Mouse (Mus musculus): ENCODE results near the gene Slc4a8.
"Not testable (repeated sequence)": the region's sequence is repeated elsewhere in the genome, so short reads cannot be mapped to it uniquely, and the experiment has no call there.

Gene Slc4a8

DNA sequence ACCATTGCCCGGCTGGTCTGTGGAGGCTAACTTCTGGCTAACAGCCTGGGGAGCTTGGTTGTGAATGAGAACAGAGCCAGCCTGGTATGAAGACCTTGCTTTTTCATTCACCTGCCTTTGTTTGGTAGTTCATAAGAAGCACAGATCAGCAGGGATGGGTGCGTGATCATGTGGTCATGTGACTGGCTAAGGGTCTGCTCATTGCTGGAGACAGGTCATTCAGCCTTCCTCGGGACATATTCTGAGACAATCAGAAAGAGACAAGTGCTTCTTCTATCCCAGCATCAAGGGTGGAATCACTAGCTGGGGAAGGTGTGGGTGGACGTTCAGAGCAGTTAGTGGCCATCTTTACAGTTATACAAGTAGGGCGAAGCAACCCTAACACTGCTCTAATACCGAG is 22.1 kb upstream of the Slc4a8 start:
- DNase-seq (ENCODE audit: low read depth in 2 of 2, low spot score in 2 of 2): no peak

- no peak for DNase-seq (ENCODE audit: low read depth in 2 of 2, low spot score in 2 of 2)
These were observed 18.3 kb upstream of the Slc4a8 start for GRCm38 (mm10) chr15:100743238-100743637.

GRCm38 (mm10) chr15:100746478-100747120 is 14.9 kb upstream of the Slc4a8 start:
- DNase-seq (ENCODE audit: low read depth in 2 of 2, low spot score in 2 of 2): peak in 1 of 2 experiments; percentile 48

- DNase-seq (ENCODE audit: low read depth in 2 of 2, low spot score in 2 of 2): peak; percentile 48 to 56
These were observed 14.2 kb upstream of the Slc4a8 start for GRCm38 (mm10) chr15:100747121-100747963.

DNA sequence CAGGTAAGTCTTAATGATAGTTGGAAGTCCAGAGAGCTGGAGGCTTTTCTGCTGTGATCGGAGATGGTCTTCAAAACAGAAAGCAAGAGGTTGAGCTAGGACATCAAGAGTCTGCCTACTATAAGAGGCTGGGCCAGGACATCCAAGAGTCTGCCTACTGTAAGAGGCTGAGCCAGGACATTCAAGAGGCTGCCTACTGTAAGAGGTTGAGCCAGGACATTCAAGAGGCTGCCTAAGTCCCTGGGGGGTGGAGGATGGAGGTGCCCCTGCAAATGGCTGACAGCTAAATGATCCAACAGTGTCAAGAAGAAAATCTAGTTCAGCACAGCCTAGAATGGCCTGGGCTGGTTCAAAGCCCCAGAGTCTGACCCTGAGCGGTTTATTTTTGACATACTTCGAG is 13.0 kb upstream of the Slc4a8 start:
- DNase-seq (ENCODE audit: low read depth in 2 of 2, low spot score in 2 of 2): no peak

DNA sequence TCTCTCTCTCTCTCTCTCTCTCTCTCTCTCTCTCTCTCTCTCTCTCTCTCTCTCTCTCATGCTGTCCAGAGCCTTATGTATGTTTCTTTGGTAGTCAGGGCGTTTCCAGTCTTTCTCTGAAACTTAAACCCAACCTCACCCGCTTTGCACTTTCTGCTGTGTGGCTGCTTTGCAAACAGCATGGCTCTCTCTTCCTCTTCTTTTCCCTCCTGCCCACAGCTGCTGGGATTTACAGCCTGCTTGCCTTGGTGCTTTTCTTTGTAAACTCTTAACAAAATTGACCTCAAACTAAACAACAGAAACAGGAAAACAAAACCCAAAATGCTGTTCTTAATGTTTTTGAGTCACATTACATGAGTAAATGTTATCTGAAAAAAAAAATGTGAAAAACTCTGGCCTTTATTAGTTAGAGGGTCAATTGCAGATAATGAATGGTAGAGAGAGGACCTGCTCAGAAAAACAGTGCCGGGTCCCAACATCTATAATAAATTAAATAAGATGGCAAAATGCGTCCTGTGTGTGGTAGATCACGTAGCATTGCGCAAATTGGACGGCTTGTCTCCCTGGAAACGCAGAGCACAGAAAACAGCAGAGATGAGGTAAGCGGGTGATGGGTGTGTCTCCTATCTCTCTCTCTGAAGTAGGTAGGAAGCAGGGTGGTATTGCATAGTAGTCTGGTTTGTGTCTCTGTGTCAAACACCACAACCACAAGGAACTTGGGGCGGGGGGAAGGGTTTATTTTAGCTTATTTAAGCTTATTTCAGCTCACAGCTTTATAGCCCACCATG is 11.6 kb upstream of the Slc4a8 start:
- DNase-seq (ENCODE audit: low read depth in 2 of 2, low spot score in 2 of 2): peak; percentile 77 to 80

- DNase-seq (ENCODE audit: low read depth in 2 of 2, low spot score in 2 of 2): no peak
These were observed 9.1 kb upstream of the Slc4a8 start for GRCm38 (mm10) chr15:100752439-100752838.

GRCm38 (mm10) chr15:100753045-100753444 is 8.5 kb upstream of the Slc4a8 start:
- no peak for DNase-seq (ENCODE audit: low read depth in 2 of 2, low spot score in 2 of 2)

DNA sequence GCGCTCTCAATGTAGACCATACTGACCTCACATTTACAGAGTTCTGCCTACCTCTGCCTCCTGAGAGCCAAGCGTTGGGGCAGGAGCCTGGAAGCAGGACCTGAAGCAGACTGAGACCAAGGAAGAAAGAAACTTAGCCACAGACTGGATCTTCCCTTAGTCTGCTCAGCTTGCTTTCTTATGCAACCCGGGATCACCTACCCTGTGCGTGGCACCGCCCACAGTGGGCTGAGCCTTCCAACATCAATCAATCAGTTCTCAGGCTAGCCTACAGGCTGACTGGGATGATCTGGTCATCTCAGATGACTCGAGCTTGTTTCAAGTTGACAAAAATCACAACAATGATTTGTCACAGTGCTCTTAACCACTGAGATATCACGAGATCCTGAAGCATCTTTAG is 7.5 kb upstream of the Slc4a8 start:
- DNase-seq (ENCODE audit: low read depth in 2 of 2, low spot score in 2 of 2): no peak

DNA sequence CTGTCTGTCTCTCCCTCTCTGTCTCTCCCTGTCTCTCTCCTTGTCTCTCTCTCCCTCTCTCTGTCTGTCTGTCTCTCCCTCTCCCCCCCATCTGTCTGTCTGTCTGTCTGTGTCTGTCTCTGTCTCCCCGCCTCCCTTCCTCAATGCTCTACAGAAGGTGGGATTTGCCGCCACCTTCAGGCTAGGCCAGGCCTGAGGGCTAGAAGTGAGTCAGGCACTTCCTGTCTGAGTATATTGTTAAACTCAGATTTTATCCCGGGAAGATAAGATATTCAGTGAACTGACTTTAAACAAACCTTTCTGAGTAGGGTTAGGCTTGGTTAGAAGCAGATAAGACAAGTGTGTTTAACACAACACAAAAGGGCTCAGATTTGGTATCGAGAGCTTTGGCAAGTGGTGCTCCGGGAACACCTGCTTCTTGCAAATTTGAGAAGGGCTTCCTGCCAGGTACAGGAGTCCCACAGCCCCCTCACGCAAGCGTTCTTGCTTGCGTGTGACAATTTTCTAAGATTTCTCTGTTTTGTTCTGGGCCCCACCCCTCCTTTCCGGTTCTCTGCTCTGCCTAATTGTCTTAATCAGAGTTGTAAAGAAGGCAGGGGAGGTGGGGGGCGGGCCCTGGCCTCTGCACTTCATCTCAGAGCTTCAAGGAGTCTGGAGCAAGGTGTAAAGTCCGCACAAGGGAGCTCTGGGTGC is 6.6 kb upstream of the Slc4a8 start:
- peak; percentile 64 to 81 for DNase-seq (ENCODE audit: low read depth in 2 of 2, low spot score in 2 of 2)

DNA sequence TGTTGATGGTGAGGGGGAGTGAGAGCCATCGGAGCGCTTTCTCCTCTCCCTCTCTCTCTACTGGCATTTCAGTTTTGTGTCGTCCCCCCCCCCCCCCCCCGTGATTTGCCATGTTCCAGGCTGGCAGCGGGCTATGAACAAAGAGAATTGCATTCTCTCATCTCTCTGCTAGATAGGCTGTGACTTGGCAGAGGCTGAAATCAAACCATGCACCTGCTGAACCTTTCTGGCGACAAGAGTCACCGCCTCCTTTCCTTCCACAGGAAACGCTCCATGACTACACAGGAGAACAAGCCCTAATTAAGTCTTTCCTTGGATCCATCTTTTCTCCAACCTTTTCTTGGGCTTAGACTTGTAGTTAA is 6.1 kb upstream of the Slc4a8 start:
- no peak for DNase-seq (ENCODE audit: low read depth in 2 of 2, low spot score in 2 of 2)

- no peak for DNase-seq (ENCODE audit: low read depth in 2 of 2, low spot score in 2 of 2)
These were observed 5.5 kb upstream of the Slc4a8 start for GRCm38 (mm10) chr15:100755881-100756624.

DNA sequence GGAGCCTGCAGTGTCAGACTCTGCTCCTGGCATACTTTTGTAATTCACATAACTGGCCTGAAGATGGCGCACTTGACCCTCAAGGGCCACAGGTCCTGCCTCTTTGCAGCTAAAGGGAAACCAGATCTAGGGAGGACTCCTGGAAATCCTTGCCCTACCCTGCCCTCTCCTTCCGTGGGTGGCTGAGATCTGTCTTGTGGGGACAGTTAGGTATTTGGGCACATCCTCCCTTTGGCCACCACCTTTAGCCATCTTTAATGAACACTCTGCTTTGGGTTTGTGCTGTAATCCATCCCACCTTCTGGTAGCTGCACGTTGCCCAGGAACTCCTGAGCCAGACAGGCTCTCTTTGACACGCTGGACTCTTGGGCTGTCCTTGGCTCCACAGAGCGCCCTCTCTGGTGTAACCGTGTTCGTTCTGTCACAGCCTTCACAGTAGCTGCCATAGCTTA is 4.0 kb upstream of the Slc4a8 start:
- DNase-seq (ENCODE audit: low read depth in 2 of 2, low spot score in 2 of 2): peak; percentile 55 to 70

- DNase-seq (ENCODE audit: low read depth in 2 of 2, low spot score in 2 of 2): no peak
These were observed 2.3 kb upstream of the Slc4a8 start for GRCm38 (mm10) chr15:100759286-100759685.

DNA sequence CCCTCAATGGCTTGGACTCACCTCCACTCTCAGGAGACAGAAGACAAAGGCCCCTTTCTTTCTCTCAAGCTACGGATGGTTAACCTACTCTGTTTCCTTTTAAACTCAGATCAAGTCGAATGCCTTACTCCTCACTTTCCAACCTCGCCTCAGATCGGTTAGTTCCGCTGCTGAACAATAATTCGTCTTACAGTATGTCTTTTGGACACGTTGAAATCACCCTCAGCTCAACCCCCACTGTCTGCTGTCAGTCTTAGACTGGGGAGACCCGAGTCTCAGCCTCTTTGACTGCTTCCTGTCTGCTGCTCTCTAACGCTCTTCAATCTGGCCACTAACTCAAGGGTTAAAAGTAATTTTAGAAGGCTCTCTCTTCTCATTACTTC is 520 bp upstream of the Slc4a8 start:
- no peak for DNase-seq (ENCODE audit: low read depth in 2 of 2, low spot score in 2 of 2)

- DNase-seq (ENCODE audit: low read depth in 2 of 2, low spot score in 2 of 2): no peak
These were observed 1.1 kb downstream of the Slc4a8 start for GRCm38 (mm10) chr15:100762649-100763048.

- DNase-seq (ENCODE audit: low read depth in 2 of 2, low spot score in 2 of 2): no peak
These were observed 2.8 kb downstream of the Slc4a8 start for GRCm38 (mm10) chr15:100764163-100764951.

DNA sequence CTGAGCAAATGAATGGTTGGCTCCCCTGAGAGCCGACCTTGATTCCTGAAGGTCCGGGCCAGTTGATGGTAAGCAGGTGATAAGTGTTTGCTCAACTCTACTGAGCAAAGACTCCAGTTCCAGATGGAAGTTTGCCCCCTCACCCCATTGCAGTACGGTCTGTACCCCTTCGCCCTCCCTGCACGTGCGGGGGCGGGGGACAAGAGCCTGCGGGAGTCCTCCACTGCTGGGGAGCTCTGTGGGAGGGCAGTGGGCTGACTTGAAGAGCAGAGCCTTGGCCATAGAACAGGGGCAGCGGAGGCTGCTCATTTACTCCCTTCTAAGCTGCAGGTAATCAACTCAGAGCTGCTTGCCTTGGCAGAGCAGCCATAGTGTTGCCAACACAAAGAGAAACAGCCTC is 5.3 kb downstream of the Slc4a8 start:
- DNase-seq (ENCODE audit: low read depth in 2 of 2, low spot score in 2 of 2): no peak

GRCm38 (mm10) chr15:100767851-100768250 is 6.3 kb downstream of the Slc4a8 start:
- DNase-seq (ENCODE audit: low read depth in 2 of 2, low spot score in 2 of 2): no peak

DNA sequence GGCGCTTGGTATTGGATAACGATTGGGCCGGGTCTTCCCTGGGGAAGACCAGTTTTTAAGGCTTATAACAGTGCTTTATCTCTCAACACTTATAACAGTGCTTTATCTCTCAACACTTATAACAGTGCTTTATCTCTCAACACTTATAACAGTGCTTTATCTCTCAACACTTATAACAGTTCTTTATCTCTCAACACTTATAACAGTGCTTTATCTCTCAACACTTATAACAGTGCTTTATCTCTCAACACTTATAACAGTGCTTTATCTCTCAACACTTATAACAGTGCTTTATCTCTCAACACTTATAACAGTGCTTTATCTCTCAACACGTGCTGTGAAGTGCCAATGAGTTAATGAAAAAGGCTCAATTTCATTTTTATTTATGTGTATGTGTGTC is 7.5 kb downstream of the Slc4a8 start:
- not testable (repeated sequence) for DNase-seq (ENCODE audit: low read depth in 2 of 2, low spot score in 2 of 2)

Data from CD8-positive naive resting alpha-beta T cell, adult 2 months (primary cell).